Mouse (Mus musculus): ENCODE results near the gene Tmem56.

The Tmem56 gene

GRCm38 (mm10) chr3:121169092-121169942 is 113.6 kb downstream of the Tmem56 start:
- DNase-seq (ENCODE audit: low spot score in 2 of 2) = no peak

- DNase-seq (ENCODE audit: low spot score in 2 of 2) = no peak
Measured at GRCm38 (mm10) chr3:121168581-121168980, 114.3 kb downstream of the Tmem56 start.

DNA sequence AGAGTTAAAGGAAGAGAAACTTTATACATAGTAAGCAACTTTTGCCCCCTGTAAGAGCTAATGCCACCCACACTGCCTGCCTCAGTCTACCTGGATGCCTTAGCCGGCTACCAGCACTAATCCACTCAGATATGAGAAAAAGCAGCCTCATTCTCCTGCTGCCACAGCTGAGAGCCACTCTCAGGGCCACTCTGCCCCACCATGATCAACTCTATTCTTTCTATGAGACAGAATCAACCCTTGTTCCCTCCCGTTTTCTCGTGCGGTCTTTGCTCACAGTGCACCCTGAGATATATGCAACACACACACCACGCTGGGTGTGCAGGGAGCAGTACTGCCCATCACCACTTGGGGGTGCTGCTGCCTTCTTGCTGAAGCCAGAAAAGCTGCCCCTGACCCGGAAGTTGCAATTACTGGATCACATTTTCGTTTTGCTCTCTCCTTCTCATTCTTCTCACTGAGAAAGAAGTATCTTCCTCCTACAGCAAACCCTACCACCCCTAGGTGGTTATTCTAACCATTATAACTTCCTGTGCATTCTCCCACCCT is 119.6 kb downstream of the Tmem56 start:
- DNase-seq (ENCODE audit: low spot score in 2 of 2) = peak; percentile 24 to 35

DNA sequence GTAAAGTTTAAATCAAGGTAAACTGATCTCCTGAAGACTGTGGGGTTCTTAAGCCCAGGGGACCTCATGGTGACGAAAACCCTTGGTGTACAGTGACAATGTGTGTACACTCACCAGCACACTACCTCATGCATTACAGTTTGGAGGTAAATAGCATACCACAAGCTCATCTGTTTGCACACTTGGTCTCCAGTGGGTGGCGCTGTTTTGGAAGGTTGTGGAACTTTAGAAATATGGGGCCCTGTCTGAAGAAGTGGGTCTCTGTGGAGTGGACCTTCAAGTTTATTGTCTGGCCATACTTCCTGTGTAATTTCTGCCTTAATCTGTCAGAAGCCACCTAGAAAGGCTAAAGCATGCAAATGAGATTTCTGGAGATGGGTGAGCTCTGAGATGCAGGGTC is 121.2 kb downstream of the Tmem56 start:
- DNase-seq (ENCODE audit: low spot score in 2 of 2) = no peak

- no peak for DNase-seq (ENCODE audit: low spot score in 2 of 2)
Measured at GRCm38 (mm10) chr3:121160424-121160823, 122.5 kb downstream of the Tmem56 start.

- DNase-seq (ENCODE audit: low spot score in 2 of 2) = no peak
Measured at GRCm38 (mm10) chr3:121159566-121159965, 123.3 kb downstream of the Tmem56 start.

DNA sequence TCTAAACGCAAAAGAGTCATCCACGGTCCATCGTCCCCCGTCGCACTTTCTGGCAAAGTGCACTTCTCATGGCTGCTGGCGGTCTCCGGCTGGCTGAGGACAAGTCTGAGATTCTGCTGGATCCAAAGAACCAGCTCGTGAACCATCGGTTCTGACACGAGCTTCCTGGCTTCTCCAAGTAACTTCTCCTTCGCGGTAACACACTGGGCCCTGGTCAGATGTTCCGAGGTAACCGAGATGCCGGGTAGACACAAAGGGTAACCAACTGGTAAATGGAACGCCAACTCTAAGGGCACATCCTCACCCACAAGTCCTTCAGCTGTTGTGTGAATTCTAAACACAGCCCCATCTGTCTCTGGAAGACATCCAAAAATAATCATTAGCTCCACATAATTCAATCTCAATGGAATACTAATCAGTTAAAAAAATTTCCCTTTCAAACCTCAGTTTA is 124.0 kb downstream of the Tmem56 start:
- no peak for DNase-seq (ENCODE audit: low spot score in 2 of 2)

DNA sequence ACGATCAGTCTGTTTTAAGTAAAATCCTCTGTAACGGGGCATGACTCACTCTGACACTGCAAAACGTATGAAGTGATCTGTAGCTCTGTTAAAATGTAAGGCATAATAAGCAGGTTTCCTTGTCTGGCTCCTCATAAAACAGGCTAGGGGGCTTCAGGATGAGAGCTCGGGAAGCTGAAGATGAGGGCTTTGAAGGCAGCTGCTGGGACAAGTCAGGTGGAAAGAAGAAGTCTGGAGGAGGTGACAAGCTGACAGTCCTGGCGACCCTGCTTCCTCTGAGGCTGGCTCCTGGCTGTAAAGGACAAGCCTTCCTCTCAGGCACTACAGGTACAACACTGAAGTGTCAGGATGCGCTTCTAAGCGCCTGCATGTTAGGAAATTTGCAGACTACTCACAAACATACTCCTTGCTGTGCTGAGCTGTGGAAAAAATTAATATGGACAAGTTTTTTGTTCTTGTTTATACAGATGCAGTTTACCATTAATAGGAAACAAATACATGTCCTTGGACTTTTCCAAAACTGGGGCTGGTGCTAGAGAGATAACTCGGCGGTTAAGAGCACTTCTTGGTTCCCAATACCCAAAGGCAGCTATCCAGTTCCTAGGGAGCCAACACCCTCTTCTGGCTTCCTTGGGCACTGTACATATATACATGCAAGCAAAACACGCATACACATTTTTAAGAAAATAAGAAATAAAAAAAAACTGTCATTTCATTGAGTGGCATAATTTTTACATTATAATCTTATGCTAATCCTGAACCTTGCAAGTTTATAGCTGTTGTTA is 125.2 kb downstream of the Tmem56 start:
- no peak for DNase-seq (ENCODE audit: low spot score in 2 of 2)

DNA sequence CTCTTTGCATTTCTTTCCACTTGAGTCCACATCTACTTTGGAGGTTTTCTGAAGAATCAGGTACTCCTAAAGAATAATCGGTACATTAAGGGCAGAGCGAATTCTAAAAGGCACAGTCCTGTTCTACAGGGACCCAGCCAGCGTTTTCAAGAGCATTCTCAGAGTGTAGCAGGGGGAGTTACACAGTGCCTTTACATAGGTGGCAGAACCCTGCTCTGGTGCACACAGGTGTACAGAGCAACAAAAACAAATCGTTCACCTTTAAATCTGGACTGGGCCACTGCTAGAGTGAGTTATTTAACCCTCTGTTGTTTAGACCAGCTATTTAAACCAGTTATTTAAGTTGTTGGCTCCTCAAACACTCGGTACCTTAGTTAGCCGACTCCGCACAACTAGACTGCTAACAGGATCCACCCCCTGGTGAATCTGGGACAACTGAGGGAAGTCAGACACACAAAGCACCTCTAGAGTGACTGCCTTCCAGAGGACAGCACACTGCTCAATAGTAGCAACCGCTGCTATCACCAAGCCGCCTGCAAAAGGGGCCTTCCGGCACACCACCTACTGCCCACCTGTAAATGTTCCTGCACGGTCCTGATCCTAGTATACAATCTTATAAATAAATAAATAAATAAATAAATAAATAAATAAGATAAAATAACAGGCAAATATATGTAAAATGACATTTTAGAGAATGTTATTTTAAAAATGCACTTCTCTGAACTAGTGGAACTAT is 126.3 kb downstream of the Tmem56 start:
- DNase-seq (ENCODE audit: low spot score in 2 of 2) = no peak

DNA sequence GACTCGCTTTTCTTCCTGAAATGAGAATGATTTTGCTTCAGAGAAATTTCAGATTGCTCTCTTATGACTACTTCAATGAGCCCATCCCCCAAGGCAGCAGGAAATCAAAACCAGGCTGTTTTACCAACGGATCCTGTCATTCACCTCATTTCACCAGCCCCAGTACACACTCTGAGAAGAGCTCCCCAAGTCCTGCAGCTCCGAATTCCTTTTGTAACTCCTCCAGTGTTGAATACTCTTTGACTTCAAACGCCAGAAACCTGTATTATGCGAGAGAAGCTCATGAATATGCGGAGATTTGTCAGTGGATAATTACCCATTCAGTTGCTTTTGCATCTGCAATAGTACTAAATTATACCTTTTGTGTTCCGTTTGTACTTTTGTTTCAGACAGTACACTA is 126.9 kb downstream of the Tmem56 start:
- DNase-seq (ENCODE audit: low spot score in 2 of 2) = no peak

Data from urinary bladder, postnatal 36 days (tissue).